Mouse (Mus musculus): ENCODE data around the gene Aldh3b2. TPM values are rescaled to one million over a fixed set of nuclear protein-coding genes. Genes with fewer than 3 reads are reported as not detected.

Aldh3b2 gene
- polyA plus RNA-seq, 1 experiment from 2014 or later = 1.2 TPM

Other genes starting within 250 kb of the Aldh3b2 start
- gene Kmt5b, start 204.9 kb upstream of the Aldh3b2 start, polyA plus RNA-seq (2015; fragmentation: Nextera tagmentation; extraction: Ambion mirVana) = 16.5 and 17.7 TPM in 2 replicates
- 57.8 and 67.5 TPM in 2 replicates for gene Chka, start 120.6 kb upstream of the Aldh3b2 start, polyA plus RNA-seq (2015; fragmentation: Nextera tagmentation; extraction: Ambion mirVana)
- 73.3 and 84.5 TPM in 2 replicates for gene Tcirg1, start 65.2 kb upstream of the Aldh3b2 start, polyA plus RNA-seq (2015; fragmentation: Nextera tagmentation; extraction: Ambion mirVana)
- 412 and 424 TPM in 2 replicates for gene Ndufs8, start 59.6 kb upstream of the Aldh3b2 start, polyA plus RNA-seq (2015; fragmentation: Nextera tagmentation; extraction: Ambion mirVana)
- gene Aldh3b1, start 42.5 kb upstream of the Aldh3b2 start, polyA plus RNA-seq (2015; fragmentation: Nextera tagmentation; extraction: Ambion mirVana) = 4.2 TPM in 2 replicates
- gene Unc93b1, start 37.1 kb upstream of the Aldh3b2 start, polyA plus RNA-seq (2015; fragmentation: Nextera tagmentation; extraction: Ambion mirVana) = 27.0 and 29.8 TPM in 2 replicates
- not detected in 2 replicates for gene Aldh3b3, start 13.7 kb upstream of the Aldh3b2 start, polyA plus RNA-seq (2015; fragmentation: Nextera tagmentation; extraction: Ambion mirVana)
- 16.9 and 20.1 TPM in 2 replicates for gene Acy3, start 14.2 kb downstream of the Aldh3b2 start, polyA plus RNA-seq (2015; fragmentation: Nextera tagmentation; extraction: Ambion mirVana)
- 0.73 and 0.83 TPM in 2 replicates for gene Tbx10, start 20.4 kb downstream of the Aldh3b2 start, polyA plus RNA-seq (2015; fragmentation: Nextera tagmentation; extraction: Ambion mirVana)
- 40.9 and 41.0 TPM in 2 replicates for gene Nudt8, start 28.3 kb downstream of the Aldh3b2 start, polyA plus RNA-seq (2015; fragmentation: Nextera tagmentation; extraction: Ambion mirVana)
- gene Gm49405, start 28.3 kb downstream of the Aldh3b2 start, polyA plus RNA-seq (2015; fragmentation: Nextera tagmentation; extraction: Ambion mirVana) = 2.0 and 2.4 TPM in 2 replicates
- gene Doc2g, start 31.0 kb downstream of the Aldh3b2 start, polyA plus RNA-seq (2015; fragmentation: Nextera tagmentation; extraction: Ambion mirVana) = 2.4 and 3.4 TPM in 2 replicates
- 299 and 309 TPM in 2 replicates for gene Ndufv1, start 40.5 kb downstream of the Aldh3b2 start, polyA plus RNA-seq (2015; fragmentation: Nextera tagmentation; extraction: Ambion mirVana)
- gene Gstp1, start 65.7 kb downstream of the Aldh3b2 start, polyA plus RNA-seq (2015; fragmentation: Nextera tagmentation; extraction: Ambion mirVana) = 1,107 and 1,114 TPM in 2 replicates
- 33.6 and 65.0 TPM in 2 replicates for gene Gstp2, start 73.7 kb downstream of the Aldh3b2 start, polyA plus RNA-seq (2015; fragmentation: Nextera tagmentation; extraction: Ambion mirVana)
- 15.1 and 18.1 TPM in 2 replicates for gene Gstp3, start 87.2 kb downstream of the Aldh3b2 start, polyA plus RNA-seq (2015; fragmentation: Nextera tagmentation; extraction: Ambion mirVana)
- gene Cabp2, start 109.2 kb downstream of the Aldh3b2 start, polyA plus RNA-seq (2015; fragmentation: Nextera tagmentation; extraction: Ambion mirVana) = 2.1 and 3.1 TPM in 2 replicates
- gene Cdk2ap2, start 124.9 kb downstream of the Aldh3b2 start, polyA plus RNA-seq (2015; fragmentation: Nextera tagmentation; extraction: Ambion mirVana) = 159 TPM in 2 replicates
- gene Pitpnm1, start 127.7 kb downstream of the Aldh3b2 start, polyA plus RNA-seq (2015; fragmentation: Nextera tagmentation; extraction: Ambion mirVana) = 17.5 and 19.7 TPM in 2 replicates
- 78.4 and 81.2 TPM in 2 replicates for gene Aip, start 153.5 kb downstream of the Aldh3b2 start, polyA plus RNA-seq (2015; fragmentation: Nextera tagmentation; extraction: Ambion mirVana)
- gene Gpr152, start 167.5 kb downstream of the Aldh3b2 start, polyA plus RNA-seq (2015; fragmentation: Nextera tagmentation; extraction: Ambion mirVana) = 0.04 TPM in 1 of 2 replicates, not detected in the other
- gene Cabp4, start 171.7 kb downstream of the Aldh3b2 start, polyA plus RNA-seq (2015; fragmentation: Nextera tagmentation; extraction: Ambion mirVana) = 0.11 and 0.20 TPM in 2 replicates
- gene Coro1b, start 176.3 kb downstream of the Aldh3b2 start, polyA plus RNA-seq (2015; fragmentation: Nextera tagmentation; extraction: Ambion mirVana) = 264 and 288 TPM in 2 replicates
- 5.8 and 6.7 TPM in 2 replicates for gene Ptprcap, start 181.3 kb downstream of the Aldh3b2 start, polyA plus RNA-seq (2015; fragmentation: Nextera tagmentation; extraction: Ambion mirVana)
- gene Rps6kb2, start 191.0 kb downstream of the Aldh3b2 start, polyA plus RNA-seq (2015; fragmentation: Nextera tagmentation; extraction: Ambion mirVana) = 43.9 and 49.7 TPM in 2 replicates
- gene Carns1, start 203.2 kb downstream of the Aldh3b2 start, polyA plus RNA-seq (2015; fragmentation: Nextera tagmentation; extraction: Ambion mirVana) = 1.3 and 1.4 TPM in 2 replicates
- gene Tbc1d10c, start 219.0 kb downstream of the Aldh3b2 start, polyA plus RNA-seq (2015; fragmentation: Nextera tagmentation; extraction: Ambion mirVana) = 3.6 and 4.0 TPM in 2 replicates
- gene Ppp1ca, start 219.7 kb downstream of the Aldh3b2 start, polyA plus RNA-seq (2015; fragmentation: Nextera tagmentation; extraction: Ambion mirVana) = 759 and 799 TPM in 2 replicates
- 31.7 and 34.2 TPM in 2 replicates for gene Rad9a, start 229.3 kb downstream of the Aldh3b2 start, polyA plus RNA-seq (2015; fragmentation: Nextera tagmentation; extraction: Ambion mirVana)
- gene Clcf1, start 241.9 kb downstream of the Aldh3b2 start, polyA plus RNA-seq (2015; fragmentation: Nextera tagmentation; extraction: Ambion mirVana) = 5.9 TPM in 2 replicates
- gene AC109138.7, start 242.0 kb downstream of the Aldh3b2 start, polyA plus RNA-seq (2015; fragmentation: Nextera tagmentation; extraction: Ambion mirVana) = not detected in 2 replicates